Mouse (Mus musculus): ENCODE data around the gene Hcfc1. TPM values are rescaled to one million over a fixed set of nuclear protein-coding genes. Genes with fewer than 3 reads are reported as not detected.

Hcfc1 gene
- polyA plus RNA-seq, 1 experiment = 34.3 TPM

GRCm38 (mm10) chrX:73967177-73968075 is 1.3 kb upstream of the Hcfc1 start:
- peak; percentile 94 for DNase-seq
- Histone ChIP-seq H3K27me3 (replicated peaks; ENCODE audit: control insufficient read depth, insufficient read depth, low read length) (no peaks in the 10 kb centered on the region), H3K4me3 (ENCODE audit: insufficient read depth, low read depth, low read length) (peak overlapping the region; percentile 97), H3K36me3 (ENCODE audit: control insufficient read depth, insufficient read depth, low read length) (no peaks in the 10 kb centered on the region), H3K4me1 (ENCODE audit: control insufficient read depth, insufficient read depth, low read length) (peaks cover 6% of the 10 kb centered on the region; the same call in 1 of the 2 replicates), H3K27ac (ENCODE audit: insufficient read depth, low read depth, low read length) (peak overlapping the region; percentile 93)
- peak; percentile 44 for TF ChIP-seq POLR2A (IDR thresholded peaks at IDR 0.05; ENCODE audit: low read depth, low read length)
- TF ChIP-seq CTCF (conservative IDR thresholded peaks at IDR 0.05; ENCODE audit: insufficient read depth, insufficient read length, low read depth, low read length) = no peak
- WGBS = under 1% methylated on average over 60 of the region's 60 CpGs

GRCm38 (mm10) chrX:73965307-73965706 is 850 bp downstream of the Hcfc1 start:
- Histone ChIP-seq H3K4me1 (ENCODE audit: control insufficient read depth, insufficient read depth, low read length) (peaks cover 6% of the 10 kb centered on the region; the same call in 1 of the 2 replicates), H3K27me3 (replicated peaks; ENCODE audit: control insufficient read depth, insufficient read depth, low read length) (no peaks in the 10 kb centered on the region), H3K27ac (ENCODE audit: insufficient read depth, low read depth, low read length) (peak overlapping the region; percentile 12; the same call in 1 of the 2 replicates), H3K4me3 (ENCODE audit: insufficient read depth, low read depth, low read length) (peak overlapping the region; percentile 97), H3K36me3 (ENCODE audit: control insufficient read depth, insufficient read depth, low read length) (no peaks in the 10 kb centered on the region)
- TF ChIP-seq CTCF (conservative IDR thresholded peaks at IDR 0.05; ENCODE audit: insufficient read depth, insufficient read length, low read depth, low read length) (no peak), POLR2A (IDR thresholded peaks at IDR 0.05; ENCODE audit: low read depth, low read length) (no peak)
- peak; percentile 51 for DNase-seq
- under 1% methylated on average over 20 of the region's 20 CpGs for WGBS

- peak; percentile 40 for DNase-seq
- Histone ChIP-seq H3K36me3 (ENCODE audit: control insufficient read depth, insufficient read depth, low read length) (no peaks in the 10 kb centered on the region), H3K27ac (ENCODE audit: insufficient read depth, low read depth, low read length) (peak overlapping the region; percentile 63; the same call in 1 of the 2 replicates), H3K27me3 (replicated peaks; ENCODE audit: control insufficient read depth, insufficient read depth, low read length) (no peaks in the 10 kb centered on the region), H3K4me1 (ENCODE audit: control insufficient read depth, insufficient read depth, low read length) (peaks cover 6% of the 10 kb centered on the region; the same call in 1 of the 2 replicates), H3K4me3 (ENCODE audit: insufficient read depth, low read depth, low read length) (peak overlapping the region; percentile 45)
- no peak for TF ChIP-seq CTCF (conservative IDR thresholded peaks at IDR 0.05; ENCODE audit: insufficient read depth, insufficient read length, low read depth, low read length)
- no peak for TF ChIP-seq POLR2A (IDR thresholded peaks at IDR 0.05; ENCODE audit: low read depth, low read length)
- 6% methylated on average over 3 of the region's 3 CpGs for WGBS
Observed at GRCm38 (mm10) chrX:73964363-73964762, 1.8 kb downstream of the Hcfc1 start.

GRCm38 (mm10) chrX:73954988-73955387 is 11.2 kb downstream of the Hcfc1 start:
- Histone ChIP-seq H3K27ac (ENCODE audit: insufficient read depth, low read depth, low read length) (no peak overlapping the region), H3K4me1 (ENCODE audit: control insufficient read depth, insufficient read depth, low read length) (no peaks in the 10 kb centered on the region), H3K36me3 (ENCODE audit: control insufficient read depth, insufficient read depth, low read length) (peaks cover 4% of the 10 kb centered on the region), H3K27me3 (replicated peaks; ENCODE audit: control insufficient read depth, insufficient read depth, low read length) (no peaks in the 10 kb centered on the region), H3K4me3 (ENCODE audit: insufficient read depth, low read depth, low read length) (no peak overlapping the region)
- TF ChIP-seq POLR2A (IDR thresholded peaks at IDR 0.05; ENCODE audit: low read depth, low read length) (no peak), CTCF (conservative IDR thresholded peaks at IDR 0.05; ENCODE audit: insufficient read depth, insufficient read length, low read depth, low read length) (no peak)
- WGBS = 88% methylated on average over 6 of the region's 6 CpGs
- no peak for DNase-seq

- H3K4me1 ChIP-seq (ENCODE audit: control insufficient read depth, insufficient read depth, low read length) = no peaks in the 10 kb centered on the region
- 85% methylated on average over 5 of the region's 5 CpGs for WGBS
- DNase-seq = no peak
- no peak overlapping the region for H3K4me3 ChIP-seq (ENCODE audit: insufficient read depth, low read depth, low read length)
- H3K27me3 ChIP-seq (replicated peaks; ENCODE audit: control insufficient read depth, insufficient read depth, low read length) = no peaks in the 10 kb centered on the region
- no peak overlapping the region for H3K27ac ChIP-seq (ENCODE audit: insufficient read depth, low read depth, low read length)
- peaks cover 4% of the 10 kb centered on the region for H3K36me3 ChIP-seq (ENCODE audit: control insufficient read depth, insufficient read depth, low read length)
- no peak for TF ChIP-seq CTCF (conservative IDR thresholded peaks at IDR 0.05; ENCODE audit: insufficient read depth, insufficient read length, low read depth, low read length)
- no peak for TF ChIP-seq POLR2A (IDR thresholded peaks at IDR 0.05; ENCODE audit: low read depth, low read length)
Observed at GRCm38 (mm10) chrX:73952603-73953002, 13.6 kb downstream of the Hcfc1 start.

GRCm38 (mm10) chrX:73949341-73949740 is 16.8 kb downstream of the Hcfc1 start:
- no peak for TF ChIP-seq CTCF (conservative IDR thresholded peaks at IDR 0.05; ENCODE audit: insufficient read depth, insufficient read length, low read depth, low read length)
- no peak for TF ChIP-seq POLR2A (IDR thresholded peaks at IDR 0.05; ENCODE audit: low read depth, low read length)
- no peaks in the 10 kb centered on the region; the same call in 1 of the 2 replicates for H3K36me3 ChIP-seq (ENCODE audit: control insufficient read depth, insufficient read depth, low read length)
- H3K27ac ChIP-seq (ENCODE audit: insufficient read depth, low read depth, low read length) = no peak overlapping the region
- 90% methylated on average over 10 of the region's 10 CpGs for WGBS
- no peaks in the 10 kb centered on the region for H3K4me1 ChIP-seq (ENCODE audit: control insufficient read depth, insufficient read depth, low read length)
- DNase-seq = no peak
- no peaks in the 10 kb centered on the region for H3K27me3 ChIP-seq (replicated peaks; ENCODE audit: control insufficient read depth, insufficient read depth, low read length)
- no peak overlapping the region for H3K4me3 ChIP-seq (ENCODE audit: insufficient read depth, low read depth, low read length)

GRCm38 (mm10) chrX:73948647-73949046 is 17.5 kb downstream of the Hcfc1 start:
- peak; percentile 69 for DNase-seq
- Histone ChIP-seq H3K4me3 (ENCODE audit: insufficient read depth, low read depth, low read length) (no peak overlapping the region), H3K27me3 (replicated peaks; ENCODE audit: control insufficient read depth, insufficient read depth, low read length) (no peaks in the 10 kb centered on the region), H3K27ac (ENCODE audit: insufficient read depth, low read depth, low read length) (no peak overlapping the region), H3K36me3 (ENCODE audit: control insufficient read depth, insufficient read depth, low read length) (no peaks in the 10 kb centered on the region; the same call in 1 of the 2 replicates), H3K4me1 (ENCODE audit: control insufficient read depth, insufficient read depth, low read length) (no peaks in the 10 kb centered on the region)
- TF ChIP-seq CTCF (conservative IDR thresholded peaks at IDR 0.05; ENCODE audit: insufficient read depth, insufficient read length, low read depth, low read length) (no peak), POLR2A (IDR thresholded peaks at IDR 0.05; ENCODE audit: low read depth, low read length) (no peak)
- WGBS = 7% methylated on average over 4 of the region's 4 CpGs
